Mouse (Mus musculus) ES-CJ7 (cell line): ENCODE measurements around the gene Ppp2r1b.
A peak's percentile ranks its signal among the peaks of the same experiment; 100 is the strongest.
"Not testable (repeated sequence)": the region's sequence is repeated elsewhere in the genome, so short reads cannot be mapped to it uniquely, and the experiment has no call there.

Source experiments
- DNase-seq: peaks from one replicate; pipeline ENCODE4 v3.0.0; 2011; ENCODE audit warnings: low read depth, low spot score

The Ppp2r1b gene

GRCm38 (mm10) chr9:50845081-50845480, at the start of gene Ppp2r1b:
Ppp2r1b (plus strand) TSS chr9:50845301.
- DNase-seq, result no peak

- no peak for DNase-seq
These were observed 48.3 kb upstream of the Ppp2r1b start for GRCm38 (mm10) chr9:50796776-50797175.

- DNase-seq, result no peak
These were observed 47.5 kb upstream of the Ppp2r1b start for GRCm38 (mm10) chr9:50797641-50798040.

GRCm38 (mm10) chr9:50798368-50798767, 46.7 kb upstream of the Ppp2r1b start:
- no peak for DNase-seq

GRCm38 (mm10) chr9:50800985-50801384, 44.1 kb upstream of the Ppp2r1b start:
- DNase-seq, result peak; percentile 81

- DNase-seq, result no peak
These were observed 41.9 kb upstream of the Ppp2r1b start for GRCm38 (mm10) chr9:50803055-50803671.

GRCm38 (mm10) chr9:50808471-50808870, 36.6 kb upstream of the Ppp2r1b start:
- no peak for DNase-seq

- DNase-seq, result no peak
These were observed 36.0 kb upstream of the Ppp2r1b start for GRCm38 (mm10) chr9:50809146-50809545.

GRCm38 (mm10) chr9:50811187-50811586, 33.9 kb upstream of the Ppp2r1b start:
- DNase-seq, result no peak

- DNase-seq, result no peak
These were observed 33.4 kb upstream of the Ppp2r1b start for GRCm38 (mm10) chr9:50811746-50812145.

GRCm38 (mm10) chr9:50813796-50814195, 31.3 kb upstream of the Ppp2r1b start:
- no peak for DNase-seq

- DNase-seq, result no peak
These were observed 29.4 kb upstream of the Ppp2r1b start for GRCm38 (mm10) chr9:50815666-50816065.

GRCm38 (mm10) chr9:50816512-50816911, 28.6 kb upstream of the Ppp2r1b start:
- no peak for DNase-seq

- no peak for DNase-seq
These were observed 27.1 kb upstream of the Ppp2r1b start for GRCm38 (mm10) chr9:50818050-50818449.

GRCm38 (mm10) chr9:50819716-50820115, 25.4 kb upstream of the Ppp2r1b start:
- no peak for DNase-seq

GRCm38 (mm10) chr9:50821651-50822050, 23.4 kb upstream of the Ppp2r1b start:
- DNase-seq, result no peak

GRCm38 (mm10) chr9:50822216-50822615, 22.9 kb upstream of the Ppp2r1b start:
- DNase-seq, result no peak

GRCm38 (mm10) chr9:50823779-50824453, 21.2 kb upstream of the Ppp2r1b start:
- no peak for DNase-seq

- DNase-seq, result no peak
These were observed 13.6 kb upstream of the Ppp2r1b start for GRCm38 (mm10) chr9:50831514-50831913.

- DNase-seq, result no peak
These were observed 12.9 kb upstream of the Ppp2r1b start for GRCm38 (mm10) chr9:50832162-50832561.

- DNase-seq, result not testable (repeated sequence)
These were observed 12.5 kb upstream of the Ppp2r1b start for GRCm38 (mm10) chr9:50832582-50832981.

- no peak for DNase-seq
These were observed 11.3 kb upstream of the Ppp2r1b start for GRCm38 (mm10) chr9:50833786-50834185.

- no peak for DNase-seq
These were observed 9.9 kb upstream of the Ppp2r1b start for GRCm38 (mm10) chr9:50835068-50835705.
